Mouse (Mus musculus): ENCODE results near the gene D630039A03Rik. TPM values are rescaled to one million over a fixed set of nuclear protein-coding genes. Genes with fewer than 3 reads are reported as not detected.

The D630039A03Rik gene
- polyA plus RNA-seq, 1 experiment = 19.8 TPM

- DNase-seq = no peak
- no peak for TF ChIP-seq CTCF (conservative IDR thresholded peaks at IDR 0.05; ENCODE audit: insufficient read depth, insufficient read length, low read depth, low read length)
- no peak for TF ChIP-seq POLR2A (IDR thresholded peaks at IDR 0.05; ENCODE audit: low read depth, low read length)
- peaks cover 32% of the 10 kb centered on the region for H3K4me1 ChIP-seq (ENCODE audit: control insufficient read depth, insufficient read depth, low read length)
- peak overlapping the region; percentile 62 for H3K27ac ChIP-seq (ENCODE audit: insufficient read depth, low read depth, low read length)
- no peak overlapping the region for H3K4me3 ChIP-seq (ENCODE audit: insufficient read depth, low read depth, low read length)
- H3K36me3 ChIP-seq (ENCODE audit: control insufficient read depth, insufficient read depth, low read length) = peaks cover 3% of the 10 kb centered on the region; the same call in 1 of the 2 replicates
- 52% methylated on average over 9 of the region's 9 CpGs for WGBS
- H3K27me3 ChIP-seq (replicated peaks; ENCODE audit: control insufficient read depth, insufficient read depth, low read length) = no peaks in the 10 kb centered on the region
These were observed 53.7 kb downstream of the D630039A03Rik start for GRCm38 (mm10) chr4:57862269-57862986.

GRCm38 (mm10) chr4:57861856-57862255, 54.2 kb downstream of the D630039A03Rik start:
- peaks cover 34% of the 10 kb centered on the region for H3K4me1 ChIP-seq (ENCODE audit: control insufficient read depth, insufficient read depth, low read length)
- TF ChIP-seq POLR2A (IDR thresholded peaks at IDR 0.05; ENCODE audit: low read depth, low read length) = no peak
- no peak for TF ChIP-seq CTCF (conservative IDR thresholded peaks at IDR 0.05; ENCODE audit: insufficient read depth, insufficient read length, low read depth, low read length)
- H3K4me3 ChIP-seq (ENCODE audit: insufficient read depth, low read depth, low read length) = no peak overlapping the region
- H3K36me3 ChIP-seq (ENCODE audit: control insufficient read depth, insufficient read depth, low read length) = peaks cover 4% of the 10 kb centered on the region; the same call in 1 of the 2 replicates
- WGBS = 40% methylated on average over 8 of the region's 8 CpGs
- H3K27me3 ChIP-seq (replicated peaks; ENCODE audit: control insufficient read depth, insufficient read depth, low read length) = no peaks in the 10 kb centered on the region
- DNase-seq = peak; percentile 73
- peak overlapping the region; percentile 62 for H3K27ac ChIP-seq (ENCODE audit: insufficient read depth, low read depth, low read length)

- TF ChIP-seq CTCF (conservative IDR thresholded peaks at IDR 0.05; ENCODE audit: insufficient read depth, insufficient read length, low read depth, low read length) = no peak
- TF ChIP-seq POLR2A (IDR thresholded peaks at IDR 0.05; ENCODE audit: low read depth, low read length) = no peak
- H3K4me3 ChIP-seq (ENCODE audit: insufficient read depth, low read depth, low read length) = no peak overlapping the region
- WGBS = 28% methylated on average over 6 of the region's 6 CpGs
- no peaks in the 10 kb centered on the region for H3K27me3 ChIP-seq (replicated peaks; ENCODE audit: control insufficient read depth, insufficient read depth, low read length)
- peak; percentile 78 for DNase-seq
- H3K27ac ChIP-seq (ENCODE audit: insufficient read depth, low read depth, low read length) = no peak overlapping the region
- H3K4me1 ChIP-seq (ENCODE audit: control insufficient read depth, insufficient read depth, low read length) = peaks cover 35% of the 10 kb centered on the region
- peaks cover 4% of the 10 kb centered on the region; the same call in 1 of the 2 replicates for H3K36me3 ChIP-seq (ENCODE audit: control insufficient read depth, insufficient read depth, low read length)
These were observed 54.9 kb downstream of the D630039A03Rik start for GRCm38 (mm10) chr4:57861166-57861565.

- TF ChIP-seq POLR2A (IDR thresholded peaks at IDR 0.05; ENCODE audit: low read depth, low read length) = no peak
- TF ChIP-seq CTCF (conservative IDR thresholded peaks at IDR 0.05; ENCODE audit: insufficient read depth, insufficient read length, low read depth, low read length) = peak; percentile 31
- Histone ChIP-seq H3K27me3 (replicated peaks; ENCODE audit: control insufficient read depth, insufficient read depth, low read length) (no peaks in the 10 kb centered on the region), H3K27ac (ENCODE audit: insufficient read depth, low read depth, low read length) (peak overlapping the region; percentile 49), H3K4me1 (ENCODE audit: control insufficient read depth, insufficient read depth, low read length) (peaks cover 35% of the 10 kb centered on the region), H3K36me3 (ENCODE audit: control insufficient read depth, insufficient read depth, low read length) (peaks cover 8% of the 10 kb centered on the region; the same call in 1 of the 2 replicates), H3K4me3 (ENCODE audit: insufficient read depth, low read depth, low read length) (no peak overlapping the region)
- WGBS = 34% methylated on average over 6 of the region's 6 CpGs
- peak; percentile 78 for DNase-seq
These were observed 55.9 kb downstream of the D630039A03Rik start for GRCm38 (mm10) chr4:57860204-57860611.

Other genes starting within 250 kb of the D630039A03Rik start
- 124 and 126 TPM in 2 replicates for gene Akap2, start 198.6 kb downstream of the D630039A03Rik start, polyA plus RNA-seq (2012; rRNA removed)
- 296 and 377 TPM in 2 replicates for gene Txn1, start 40.1 kb upstream of the D630039A03Rik start, polyA plus RNA-seq (2012; rRNA removed)
- not detected in 2 replicates for gene Txndc8, start 92.8 kb upstream of the D630039A03Rik start, polyA plus RNA-seq (2012; rRNA removed)